Mouse (Mus musculus) MEL (cell line): ENCODE measurements around the gene Fam168b. TPM values are rescaled to one million over a fixed set of nuclear protein-coding genes. Genes with fewer than 3 reads are reported as not detected.

Experiments
- DNase-seq: peaks from one replicate; pipeline ENCODE4 v3.0.0; 2011; ENCODE audit warnings: low read depth, low spot score
- H3K27ac ChIP-seq: 2 replicates; pipeline ENCODE4 v1.5.1; 2012; ENCODE audit warnings: low read depth, mild to moderate bottlenecking, control low read depth, low read length, moderate library complexity; ENCODE audit not compliant: control insufficient read depth
- H3K27me3 ChIP-seq, 2 experiments: fragments of 150-350 bp in 1 of 2; sonication (generic) in 1 of 2; 2 replicates each; pipeline ENCODE4 v1.6.1; 2012; ENCODE audit warnings: low read length in 2 of 2, mild to moderate bottlenecking in 2 of 2, improper control_type of control experiment in 1 of 2, moderate library complexity in 1 of 2; ENCODE audit not compliant: insufficient read depth in 2 of 2, control insufficient read depth in 1 of 2
- H3K36me3 ChIP-seq, 2 experiments: 2 replicates each; pipeline ENCODE4 v1.6.1; 2012 to 2014; ENCODE audit warnings: low read length in 2 of 2, improper control_type of control experiment in 1 of 2, inconsistent platforms in 1 of 2, mild to moderate bottlenecking in 1 of 2; ENCODE audit not compliant: insufficient read depth in 2 of 2, control insufficient read depth in 1 of 2
- H3K4me1 ChIP-seq, 2 experiments: fragments of 150-350 bp in 1 of 2; sonication (generic) in 1 of 2; 2 replicates each; pipeline ENCODE4 v1.6.1; 2012; ENCODE audit warnings: low read length in 2 of 2, improper control_type of control experiment in 1 of 2, mild to moderate bottlenecking in 1 of 2; ENCODE audit not compliant: insufficient read depth in 2 of 2, control insufficient read depth in 1 of 2
- H3K4me3 ChIP-seq, 2 experiments: fragments of 150-350 bp in 1 of 2; sonication (generic) in 1 of 2; 2 replicates each; pipeline ENCODE4 v1.5.1; 2012; ENCODE audit warnings: low read depth in 2 of 2, low read length in 2 of 2, mild to moderate bottlenecking in 2 of 2, moderate library complexity in 2 of 2, control low read depth in 1 of 2, improper control_type of control experiment in 1 of 2; ENCODE audit not compliant: control insufficient read depth in 1 of 2, insufficient read depth in 1 of 2
- H3K79me2 ChIP-seq: 2 replicates; pipeline ENCODE4 v1.6.1; 2012; ENCODE audit warnings: mild to moderate bottlenecking, low read length, moderate library complexity; ENCODE audit not compliant: control insufficient read depth, poor library complexity, insufficient read depth
- H3K9ac ChIP-seq: 2 replicates; pipeline ENCODE4 v1.6.1; 2012; ENCODE audit warnings: low read depth, mild to moderate bottlenecking, control low read depth, low read length, moderate library complexity; ENCODE audit not compliant: control insufficient read depth, poor library complexity, severe bottlenecking
- H3K9me3 ChIP-seq: fragments of 150-350 bp; sonication (generic); replicated peaks from 2 replicates; pipeline ENCODE4 v1.6.1; 2012; ENCODE audit warnings: mild to moderate bottlenecking, low read length, improper control_type of control experiment, moderate library complexity; ENCODE audit not compliant: insufficient read depth
- CHD2 ChIP-seq: IDR thresholded peaks from 2 replicates; pipeline ENCODE4 v1.6.1; 2011; ENCODE audit warnings: low read length, improper control_type of control experiment
- EP300 ChIP-seq, 2 experiments: IDR thresholded peaks; 2 replicates each; pipeline ENCODE4 v1.6.1; 2011; ENCODE audit warnings: improper control_type of control experiment in 2 of 2, low read length in 2 of 2, low read depth in 1 of 2, mild to moderate bottlenecking in 1 of 2
- GABPA ChIP-seq: IDR thresholded peaks from 2 replicates; pipeline ENCODE4 v1.6.1; 2012; ENCODE audit warnings: low read depth, mild to moderate bottlenecking, inconsistent platforms, low read length, improper control_type of control experiment, moderate library complexity
- GATA1 ChIP-seq: IDR thresholded peaks from 2 replicates; pipeline ENCODE4 v1.6.1; 2011; ENCODE audit warnings: low read depth, low read length, improper control_type of control experiment
- MEF2A ChIP-seq: IDR thresholded peaks from 2 replicates; pipeline ENCODE4 v1.6.1; 2014; ENCODE audit warnings: low read depth, mild to moderate bottlenecking, inconsistent platforms, low read length, improper control_type of control experiment; ENCODE audit not compliant: poor library complexity, insufficient replicate concordance, severe bottlenecking; ENCODE audit errors: extremely low read depth
- MYB ChIP-seq: IDR thresholded peaks from 2 replicates; pipeline ENCODE4 v1.6.1; 2011; ENCODE audit warnings: mild to moderate bottlenecking, low read depth, low read length, improper control_type of control experiment
- RCOR1 ChIP-seq: IDR thresholded peaks from 2 replicates; pipeline ENCODE4 v1.6.1; 2012; ENCODE audit warnings: low read depth, mild to moderate bottlenecking, inconsistent platforms, low read length, improper control_type of control experiment
- USF1 ChIP-seq: IDR thresholded peaks from 2 replicates; pipeline ENCODE4 v1.6.1; 2014; ENCODE audit warnings: low read depth, mild to moderate bottlenecking, inconsistent platforms, low read length, improper control_type of control experiment, moderate library complexity
- ZC3H11A ChIP-seq: IDR thresholded peaks from 2 replicates; pipeline ENCODE4 v1.6.1; 2012; ENCODE audit warnings: low read depth, mild to moderate bottlenecking, inconsistent platforms, low read length, improper control_type of control experiment
- ZMIZ1 ChIP-seq: IDR thresholded peaks from 2 replicates; pipeline ENCODE4 v1.6.1; 2012; ENCODE audit warnings: low read depth, mild to moderate bottlenecking, inconsistent platforms, low read length, improper control_type of control experiment, moderate library complexity
- polyA plus RNA-seq, 2 experiments: library from polyadenylated mRNA; stranded (reverse) in 1 of 2; unstranded in 1 of 2; fragments of >175 nt in 1 of 2; fragments of >200 nt in 1 of 2; gene quantifications; 2 replicates each; pipeline versions ENCODE4 v1.2.1 to v1.2.4; 2012; ENCODE audit warnings: low replicate concordance in 2 of 2, low read depth in 1 of 2; ENCODE audit not compliant: insufficient read length in 2 of 2, insufficient read depth in 1 of 2, missing spikeins in 1 of 2
- total RNA-seq: library from RNA; depleted of rRNA; stranded (reverse); fragments of 300-350 nt; gene quantifications from 2 replicates; pipeline ENCODE4 v1.2.3, GENCODE M21; 2012

Gene Fam168b
- total and polyA plus RNA-seq, 3 experiments: 78.9 to 136 (median 97.4) TPM

DNA sequence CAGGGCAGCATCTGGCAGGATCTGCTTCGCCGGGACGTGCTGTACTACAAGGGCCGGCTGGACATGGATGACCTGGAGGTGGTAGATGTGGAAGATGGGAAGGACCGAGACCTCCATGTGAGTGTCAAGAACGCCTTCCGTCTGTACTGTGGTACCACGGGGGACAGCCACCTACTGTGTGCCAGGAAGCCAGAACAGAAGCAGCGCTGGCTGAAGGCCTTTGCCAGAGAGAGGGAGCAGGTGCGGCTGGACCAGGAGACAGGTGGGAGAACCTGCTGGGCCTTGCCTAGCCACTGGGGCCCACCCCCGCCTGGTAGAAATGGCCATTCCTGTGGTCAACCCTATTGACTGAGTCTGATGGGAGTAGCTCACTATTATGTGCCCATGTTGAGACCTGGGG, 32.6 kb downstream of the Fam168b start:
- Histone ChIP-seq H3K27me3 (no peaks in the 10 kb centered on the region), H3K27ac (no peak overlapping the region), H3K9ac (no peak overlapping the region), H3K4me1 (no peaks in the 10 kb centered on the region), H3K4me3 (no peak overlapping the region), H3K9me3 (no peaks in the 10 kb centered on the region), H3K36me3 (no peaks in the 10 kb centered on the region; a peak in 2 of 4 replicates), H3K79me2 (no peaks in the 10 kb centered on the region)
- TF ChIP-seq MEF2A: no peak
- no peak for TF ChIP-seq GATA1
- no peak for TF ChIP-seq EP300 (IDR thresholded peaks at IDR 0.05; ENCODE audit: low read depth in 1 of 2, low read length in 2 of 2)
- TF ChIP-seq ZMIZ1: no peak
- DNase-seq: no peak

DNA sequence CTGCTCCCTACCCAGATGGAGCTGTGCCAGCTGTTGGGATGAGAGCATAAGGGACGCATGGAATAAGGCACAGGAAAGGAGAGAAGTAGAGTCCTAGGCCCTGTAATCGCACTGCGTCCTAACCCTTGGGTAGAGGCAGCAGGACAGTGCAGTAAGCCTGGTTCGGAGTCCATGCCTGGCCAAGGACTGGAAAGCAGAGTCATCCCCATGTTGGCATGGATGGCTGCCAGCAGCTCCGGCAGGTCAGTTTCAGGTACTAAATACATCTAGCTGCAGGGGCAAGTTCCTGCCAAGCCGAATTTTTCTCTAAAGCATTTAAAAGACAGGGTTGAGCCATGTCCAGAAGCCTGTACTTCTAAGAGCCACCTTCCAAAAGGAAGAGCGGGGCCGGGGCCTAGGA, 34.4 kb downstream of the Fam168b start:
- H3K9ac ChIP-seq: no peak overlapping the region

DNA sequence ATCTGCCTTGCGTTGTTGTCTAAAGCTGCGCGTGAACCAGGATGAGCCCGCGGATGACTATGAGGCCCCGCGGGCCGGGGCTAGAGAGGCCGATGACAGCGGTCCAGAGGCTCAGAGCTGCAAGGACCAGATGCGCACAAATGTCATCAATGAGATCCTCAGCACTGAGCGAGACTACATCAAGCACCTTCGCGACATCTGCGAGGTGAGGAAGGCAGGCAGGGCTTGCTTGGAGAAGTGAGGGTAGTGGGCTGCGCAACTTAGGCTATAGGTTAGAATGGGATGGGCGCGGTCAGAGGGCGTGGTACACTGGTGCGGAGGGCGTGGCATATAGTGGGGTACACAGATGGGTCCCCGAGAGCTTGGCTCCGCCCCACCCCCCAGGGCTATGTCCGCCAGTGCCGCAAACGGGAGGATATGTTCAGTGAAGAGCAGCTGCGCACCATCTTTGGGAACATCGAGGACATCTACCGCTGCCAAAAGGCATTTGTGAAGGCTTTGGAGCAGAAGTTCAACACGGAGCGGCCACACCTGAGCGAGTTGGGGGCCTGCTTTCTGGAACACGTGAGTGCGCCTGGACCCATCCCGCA, 36.8 kb downstream of the Fam168b start:
- Histone ChIP-seq H3K36me3 (peaks cover 0 to 3% of the 10 kb centered on the region in 2 experiments; a peak in 3 of 4 replicates), H3K79me2 (no peaks in the 10 kb centered on the region; the same call in 1 of the 2 replicates), H3K9me3 (no peaks in the 10 kb centered on the region), H3K4me3 (no peak overlapping the region), H3K27me3 (no peaks in the 10 kb centered on the region), H3K4me1 (peaks cover 0 to 7% of the 10 kb centered on the region in 2 experiments; a peak in 1 of 4 replicates), H3K9ac (no peak overlapping the region), H3K27ac (no peak overlapping the region)
- TF ChIP-seq EP300 (IDR thresholded peaks at IDR 0.05; ENCODE audit: low read depth in 1 of 2, low read length in 2 of 2): no peak
- TF ChIP-seq MYB: no peak
- TF ChIP-seq USF1: no peak
- no peak for DNase-seq

More for the DNA sequence above, 34.4 kb downstream of the Fam168b start:
- H3K4me3 ChIP-seq: no peak overlapping the region
- H3K27ac ChIP-seq: no peak overlapping the region
- no peak for DNase-seq
- H3K36me3 ChIP-seq: no peaks in the 10 kb centered on the region; a peak in 2 of 4 replicates
- H3K79me2 ChIP-seq: no peaks in the 10 kb centered on the region
- H3K27me3 ChIP-seq: no peaks in the 10 kb centered on the region
- no peak for TF ChIP-seq GABPA
- no peak for TF ChIP-seq ZC3H11A
- TF ChIP-seq RCOR1: no peak
- TF ChIP-seq CHD2: no peak
- no peaks in the 10 kb centered on the region for H3K9me3 ChIP-seq
- no peaks in the 10 kb centered on the region for H3K4me1 ChIP-seq
